Comparison of ENCODE assay signal across 1 mouse cellular context in the genomic region with DNA sequence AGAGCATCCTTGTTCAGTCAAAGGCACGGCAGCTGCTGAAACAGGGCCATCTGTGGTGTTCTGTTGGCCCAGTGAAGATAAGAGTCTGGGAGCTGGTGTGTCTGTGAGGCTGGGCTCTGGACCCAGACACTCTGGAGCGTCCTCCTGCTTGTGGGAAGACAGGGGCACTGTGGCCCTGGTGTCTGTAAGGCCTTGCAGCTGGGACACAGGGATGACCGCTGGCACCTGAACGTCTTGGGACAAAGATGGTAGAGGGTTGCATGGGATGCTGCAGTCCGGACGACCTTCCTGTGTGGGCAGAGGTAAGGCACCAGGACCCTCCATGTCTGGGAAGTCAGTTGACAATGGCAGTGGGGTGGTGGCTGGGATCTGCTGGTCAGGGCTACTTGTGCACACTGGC.
TF ChIP-seq lines count a peak whose summit lies in the region.

No protein-coding gene starts in this region.

TF ChIP-seq in myocyte, 11 proteins besides CTCF, POLR2A, EP300 and RAD21:
- peak; percentile 11 for TF ChIP-seq POLR2AphosphoS2 (IDR thresholded peaks at IDR 0.05; ENCODE audit: insufficient read length, low read depth)
- no peak for TF ChIP-seq E2F4 (IDR thresholded peaks at IDR 0.05; ENCODE audit: insufficient read depth)
